Mouse (Mus musculus) lung, adult 2 months (tissue): Measurements from ENCODE around the gene Kcnn1. TPM values are rescaled to one million over a fixed set of nuclear protein-coding genes. Genes with fewer than 3 reads are reported as not detected.
"Not testable (repeated sequence)": the region's sequence is repeated elsewhere in the genome, so short reads cannot be mapped to it uniquely, and the experiment has no call there.

Experiments
- DNase-seq: peaks from one replicate; pipeline ENCODE4 v3.0.0; 2022
- H3K4me1 ChIP-seq: fragments of 200-500 bp; 2 replicates; pipeline ENCODE4 v1.6.1; 2011; ENCODE audit warnings: low read length; ENCODE audit not compliant: control insufficient read depth, insufficient read depth
- H3K4me3 ChIP-seq: fragments of 200-500 bp; replicated peaks from 2 replicates; pipeline ENCODE3; 2011; ENCODE audit warnings: low read depth, mild to moderate bottlenecking, control low read depth, low read length; ENCODE audit errors: extremely low read depth
- CTCF ChIP-seq: fragments of 200-500 bp; IDR thresholded peaks from 2 replicates; pipeline ENCODE4 v1.5.1; 2011; ENCODE audit warnings: mild to moderate bottlenecking, low read length, control low read depth; ENCODE audit not compliant: insufficient read depth
- POLR2A ChIP-seq: fragments of 200-500 bp; IDR thresholded peaks from 2 replicates; pipeline ENCODE4 v1.6.1; 2011; ENCODE audit warnings: low read depth, mild to moderate bottlenecking, control low read depth, low read length, borderline replicate concordance; ENCODE audit errors: extremely low read depth
- WGBS: fragments of 180-500 bp; shearing (Covaris S2); methylation state at CpG from one replicate; pipeline ENCODE4 v1.1.7; 2018; 5-methylcytosine and 5-hydroxymethylcytosine counted together
- polyA plus RNA-seq: library from polyadenylated mRNA; depleted of rRNA; stranded (reverse); fragments of >200 nt; gene quantifications from 2 replicates; pipeline ENCODE4 v1.2.3, GENCODE M21; 2012

Kcnn1 gene
- polyA plus RNA-seq, 1 experiment: 5.0 TPM

DNA sequence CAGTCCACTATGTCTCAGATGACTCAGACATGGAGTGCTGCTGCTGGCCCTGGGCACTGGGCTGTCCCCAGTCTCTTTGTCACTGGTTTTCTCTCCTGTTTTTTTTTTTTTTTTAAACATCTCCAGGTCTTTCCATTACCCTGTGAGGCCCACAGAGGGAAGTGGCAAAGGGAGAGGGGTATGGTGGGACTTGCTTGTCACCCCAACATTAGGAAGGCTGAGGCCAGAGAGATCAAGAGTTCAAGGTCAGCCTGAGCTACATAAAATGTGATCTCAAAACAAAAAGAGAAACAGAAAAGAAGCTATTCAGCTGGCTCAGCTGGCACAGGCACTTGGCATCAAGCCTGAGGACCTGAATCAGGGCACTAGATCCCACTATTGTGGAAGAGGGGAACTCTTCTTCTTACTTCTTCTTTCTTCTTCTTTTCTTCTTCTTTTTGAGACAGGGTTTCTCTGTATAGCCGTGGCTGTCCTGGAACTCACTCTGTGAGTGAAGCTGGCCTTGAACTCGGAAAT lies 37.9 kb upstream of the Kcnn1 start:
- 66% methylated on average over 2 of the region's 2 CpGs for WGBS
- no peak for DNase-seq
- H3K4me1 ChIP-seq: peaks cover 9% of the 10 kb centered on the region
- H3K4me3 ChIP-seq: no peak overlapping the region
- TF ChIP-seq CTCF (no peak), POLR2A (no peak)

DNA sequence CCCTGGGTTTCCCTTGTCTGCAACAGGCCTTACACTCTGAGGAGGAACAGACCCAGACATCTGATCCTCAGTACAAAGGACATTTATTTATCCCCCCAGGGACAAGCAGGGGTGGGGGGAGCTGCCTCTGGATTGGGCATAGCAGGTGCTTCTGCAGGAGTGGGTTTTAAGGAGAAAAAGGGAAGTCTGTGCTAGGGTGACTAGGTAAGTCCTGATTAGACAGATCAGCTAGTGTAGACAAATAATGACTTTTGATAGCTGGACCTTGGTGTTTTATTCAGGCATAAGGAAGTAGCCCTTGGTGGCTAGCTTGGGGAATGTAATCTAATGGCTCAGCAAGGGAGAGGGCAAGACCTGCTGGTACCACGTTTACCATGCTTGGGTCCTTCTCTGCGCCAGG lies 36.2 kb upstream of the Kcnn1 start:
- Histone ChIP-seq H3K4me1 (peaks cover 4% of the 10 kb centered on the region), H3K4me3 (no peak overlapping the region)
- no peak for DNase-seq
- 76% methylated on average over 2 of the region's 2 CpGs for WGBS
- TF ChIP-seq POLR2A (no peak), CTCF (no peak)

DNA sequence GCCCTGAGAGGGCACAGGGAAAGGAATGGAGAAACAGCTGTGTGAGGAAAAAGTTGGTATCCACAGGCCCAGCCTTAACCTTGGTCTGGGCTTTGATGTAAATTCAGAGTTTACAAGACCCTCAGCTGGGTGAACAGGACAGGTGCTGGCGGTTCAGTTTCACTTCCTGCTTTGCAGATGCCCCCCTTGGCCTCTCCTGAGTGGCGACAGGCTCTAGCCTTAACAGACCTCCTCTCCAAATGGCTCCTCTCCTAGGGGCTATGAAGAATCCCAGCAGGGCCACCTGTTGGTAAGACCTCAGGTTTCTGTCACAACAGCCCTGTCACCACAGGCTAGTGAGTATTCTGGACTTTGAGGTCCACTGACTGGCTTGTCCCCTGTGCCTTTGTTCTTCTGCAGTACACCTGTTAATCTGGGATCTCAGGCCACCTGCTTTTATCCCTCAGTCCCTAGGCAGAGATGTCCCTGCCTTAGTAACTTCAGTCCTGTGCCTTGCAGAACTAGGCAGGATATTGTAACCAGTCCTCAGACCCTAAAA lies 35.7 kb upstream of the Kcnn1 start:
- TF ChIP-seq CTCF (no peak), POLR2A (no peak)
- Histone ChIP-seq H3K4me3 (no peak overlapping the region), H3K4me1 (peaks cover 3% of the 10 kb centered on the region)
- WGBS: 38% methylated on average over 2 of the region's 2 CpGs
- DNase-seq: no peak

DNA sequence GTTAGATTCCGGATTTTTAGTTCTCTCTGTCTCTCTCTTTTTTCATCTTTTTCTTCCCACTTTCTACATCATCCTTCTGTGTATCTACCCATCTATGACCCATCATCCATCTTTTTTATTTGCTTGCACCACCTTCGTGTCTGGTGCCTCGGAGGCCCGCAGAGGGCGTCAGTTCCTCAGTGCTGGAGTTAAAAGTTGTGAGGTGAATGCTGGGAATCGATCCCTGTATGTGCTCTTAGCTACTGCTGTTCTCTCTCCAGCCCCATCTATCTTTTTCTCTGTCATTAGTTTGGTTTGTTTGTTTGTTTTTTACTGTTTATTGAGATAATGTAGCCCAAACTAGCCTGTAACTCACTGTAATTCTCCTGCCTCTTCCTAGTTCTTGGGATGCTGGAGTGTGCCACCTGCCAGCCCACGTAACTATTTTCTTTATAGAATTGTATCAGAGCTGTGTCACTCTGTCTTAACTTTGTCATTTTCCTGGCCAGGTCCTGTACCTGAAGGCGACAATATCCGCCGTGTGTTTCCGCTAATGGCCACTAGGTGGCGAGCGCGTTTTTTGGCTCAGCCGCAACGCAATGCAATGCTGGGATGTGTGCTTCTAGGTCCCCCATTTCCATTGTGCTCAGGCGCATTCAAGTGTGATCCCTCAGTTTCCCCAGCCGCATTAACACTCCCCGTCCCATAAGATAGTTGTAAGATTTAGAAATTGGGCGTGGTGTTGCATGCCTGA lies 34.8 kb upstream of the Kcnn1 start:
- under 1% methylated on average over 20 of the region's 20 CpGs for WGBS
- TF ChIP-seq CTCF (peak; percentile 97), POLR2A (no peak)
- DNase-seq: peak; percentile 84
- Histone ChIP-seq H3K4me3 (peak overlapping the region; percentile 84), H3K4me1 (peaks cover 3% of the 10 kb centered on the region)

DNA sequence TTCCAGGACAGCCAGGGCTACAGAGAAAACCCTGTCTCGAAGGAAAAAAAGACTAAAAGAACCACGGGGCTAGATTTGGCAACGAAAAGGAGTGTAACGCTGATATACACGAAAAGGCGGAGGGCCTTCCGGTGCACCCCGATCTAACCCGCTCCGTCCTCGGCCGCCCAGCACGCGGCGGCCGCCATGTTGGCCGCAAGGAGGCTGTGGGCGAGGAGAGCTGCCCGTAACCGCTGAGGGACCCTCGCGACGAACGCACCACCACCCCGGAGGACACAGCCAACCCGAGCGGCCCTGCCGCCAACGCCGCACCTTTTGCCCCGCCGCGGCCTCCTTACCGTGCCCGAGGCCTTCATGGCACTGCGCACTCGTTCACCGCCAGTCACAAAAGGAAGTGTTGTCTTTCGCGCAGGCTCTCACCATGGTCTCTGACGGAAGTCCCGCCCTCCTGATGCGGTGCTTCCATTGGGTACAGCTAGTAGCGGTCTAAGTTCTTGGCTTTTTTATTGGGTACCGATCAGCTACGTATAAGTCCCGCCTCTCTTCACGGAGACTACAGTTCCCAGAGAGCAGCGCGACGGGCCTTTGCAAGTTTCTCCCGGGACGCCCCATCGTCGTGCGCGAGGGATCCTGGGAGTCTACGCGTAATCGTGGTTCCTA lies 34.1 kb upstream of the Kcnn1 start, which contains the start of gene Rpl18a:
Gene Rpl18a (minus strand): TSS at position 392 of the 660 bp plus-strand sequence.
- WGBS: under 1% methylated on average over 60 of the region's 60 CpGs
- DNase-seq: peak; percentile 94
- peaks cover 3% of the 10 kb centered on the region for H3K4me1 ChIP-seq
- no peak for TF ChIP-seq CTCF
- peak; percentile 97 for TF ChIP-seq POLR2A
- H3K4me3 ChIP-seq: peak within 1 kb of the TSS; percentile 85

DNA sequence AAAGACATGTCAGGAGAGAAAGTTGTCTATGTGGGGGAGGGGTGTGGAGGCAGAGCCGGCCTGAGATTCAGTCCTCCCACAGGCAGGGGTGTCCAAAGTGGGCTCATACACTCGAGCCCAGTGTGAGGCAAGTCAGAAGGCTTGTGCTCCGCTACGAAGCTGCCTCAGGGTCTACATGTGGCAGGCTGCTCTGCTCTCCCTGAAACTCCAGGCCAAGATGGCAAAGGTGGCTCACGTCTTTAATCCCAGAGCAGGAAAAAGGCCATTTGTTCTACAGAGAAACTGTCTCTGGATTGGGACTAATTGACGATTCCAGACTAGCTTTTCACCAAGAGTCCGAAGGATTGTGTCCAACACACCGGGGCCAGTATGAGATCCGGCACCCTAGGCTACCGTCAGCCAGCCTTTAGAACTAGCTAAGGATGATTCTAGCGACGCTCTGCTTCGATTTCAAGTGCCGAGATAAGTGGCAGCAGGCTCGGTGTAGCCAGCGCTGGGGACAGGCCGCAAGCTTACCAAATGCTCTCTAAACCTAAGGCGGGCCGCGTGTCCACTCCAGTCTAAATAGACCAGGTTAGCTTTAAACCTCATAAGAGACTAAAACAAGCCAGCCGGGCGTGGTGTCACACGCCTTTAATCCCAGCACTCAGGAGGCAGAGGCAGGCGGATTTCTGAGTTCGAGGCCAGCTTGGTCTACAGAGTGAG lies 33.4 kb upstream of the Kcnn1 start:
- no peak for DNase-seq
- peak overlapping the region; percentile 85 for H3K4me3 ChIP-seq
- H3K4me1 ChIP-seq: peaks cover 3% of the 10 kb centered on the region
- TF ChIP-seq CTCF (no peak), POLR2A (no peak)
- WGBS: 4% methylated on average over 25 of the region's 25 CpGs

DNA sequence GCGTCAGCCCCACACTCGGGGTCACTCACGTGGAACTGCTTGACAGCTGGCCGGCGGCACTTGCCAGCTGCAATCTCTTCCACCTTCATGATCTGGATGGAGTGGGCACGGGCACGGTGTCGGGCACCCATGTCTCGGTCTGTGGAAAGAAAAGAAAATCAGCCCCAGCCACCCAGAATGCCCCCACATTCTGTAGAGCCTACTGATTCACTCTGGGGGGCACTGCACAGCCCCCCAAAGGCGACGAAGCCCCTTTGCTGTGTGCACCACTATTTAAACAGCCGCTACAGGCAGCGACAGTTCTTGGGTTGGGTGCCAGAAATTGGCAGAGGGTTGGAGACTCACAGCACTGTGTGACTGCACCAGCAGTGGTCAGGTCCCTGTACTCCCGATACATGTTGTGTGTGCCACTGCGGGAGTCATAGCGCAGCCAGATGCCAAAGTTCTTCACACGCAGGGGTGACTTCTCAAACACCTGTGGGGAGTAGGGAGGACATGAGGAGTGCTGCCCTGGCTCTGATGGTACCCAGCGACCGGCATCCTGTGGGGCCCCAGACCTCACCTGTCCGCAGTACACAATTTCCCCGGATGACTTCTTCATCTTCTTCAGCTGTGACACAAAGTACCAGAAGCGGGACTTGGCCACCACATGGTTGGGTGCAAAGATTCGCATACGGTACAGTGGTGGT lies 32.7 kb upstream of the Kcnn1 start:
- not testable (repeated sequence) for H3K4me3 ChIP-seq, H3K4me1 ChIP-seq, DNase-seq
- WGBS: 76% methylated on average over 24 of the region's 24 CpGs

DNA sequence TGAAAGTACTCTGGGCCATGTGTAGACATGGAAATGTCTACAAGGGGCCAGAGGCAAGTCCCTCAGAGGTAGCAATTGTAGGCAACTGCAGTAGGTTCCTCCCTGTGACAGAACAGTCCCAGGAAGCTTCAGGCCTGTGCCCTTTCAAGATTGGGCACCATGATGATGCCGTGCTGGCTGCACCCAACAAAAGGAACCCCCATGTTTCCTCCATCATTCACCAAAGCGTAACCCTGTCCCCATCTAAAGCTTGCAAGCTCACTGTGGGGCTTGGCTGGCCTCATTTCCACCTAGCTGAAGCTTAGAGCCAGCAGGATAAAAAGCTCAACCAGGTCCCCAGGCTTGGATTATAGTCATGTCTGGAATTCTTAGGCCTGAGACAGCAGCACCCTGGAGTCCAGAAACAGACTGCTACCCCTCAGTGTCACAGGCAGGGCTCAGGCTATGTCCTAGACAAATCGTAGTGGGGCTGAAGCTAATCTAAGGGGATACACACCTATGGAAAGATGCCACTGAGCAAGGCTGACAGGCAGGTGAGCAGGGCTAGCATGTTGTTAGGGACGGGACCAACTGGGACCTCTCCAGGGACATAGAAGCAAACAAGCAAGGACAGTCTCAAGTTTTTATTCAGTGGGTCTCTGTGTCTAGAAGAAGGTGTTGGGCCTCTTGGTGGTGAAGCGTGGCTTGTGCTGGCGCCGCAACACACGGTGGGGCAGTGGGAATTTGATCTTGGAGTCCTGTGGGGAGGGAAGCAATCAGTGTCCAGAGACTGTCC lies 31.9 kb upstream of the Kcnn1 start:
- WGBS: 85% methylated on average over 8 of the region's 8 CpGs
- no peak for DNase-seq
- peaks cover 3% of the 10 kb centered on the region for H3K4me1 ChIP-seq
- TF ChIP-seq CTCF (no peak), POLR2A (no peak)
- H3K4me3 ChIP-seq: no peak overlapping the region

DNA sequence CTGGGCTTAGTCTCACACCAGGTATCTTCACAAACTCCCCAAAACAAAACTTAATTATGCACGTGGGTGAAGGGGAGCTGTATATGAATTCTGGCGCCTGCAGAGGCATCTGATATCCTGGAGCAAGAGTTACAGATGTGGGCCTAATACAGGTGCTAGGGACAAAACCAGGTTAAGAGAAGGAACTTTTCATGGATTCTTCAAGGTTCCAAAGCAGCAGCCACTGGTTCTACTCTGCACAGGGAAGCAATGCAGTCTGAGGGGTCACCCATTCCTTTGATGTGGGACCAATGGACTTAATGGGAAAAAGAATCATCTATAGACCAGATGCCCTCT lies 31.3 kb upstream of the Kcnn1 start:
- WGBS: 69% methylated on average over 2 of the region's 2 CpGs

More for the DNA sequence above, 31.3 kb upstream of the Kcnn1 start:
- TF ChIP-seq POLR2A: no peak
- TF ChIP-seq CTCF: no peak
- DNase-seq: no peak
- peaks cover 3% of the 10 kb centered on the region for H3K4me1 ChIP-seq
- H3K4me3 ChIP-seq: no peak overlapping the region
